Mouse (Mus musculus) spleen, adult 2 months (tissue): ENCODE measurements at regions not wholly inside any gene's neighbourhood (a gene's known extent, or its start where the extent isn't known, plus 50 kb on each side); places are given as distances from the start of the nearest gene placed in this dataset.
"Not testable (repeated sequence)": the region's sequence is repeated elsewhere in the genome, so short reads cannot be mapped to it uniquely, and the experiment has no call there.

Experiments used
- DNase-seq, 2 experiments: peaks; one replicate each; pipeline versions ENCODE4 v3.0.0 to v3.0.0-alpha.2; 2012 to 2021; ENCODE audit warnings: low spot score in 2 of 2, low read depth in 1 of 2
- H3K27ac ChIP-seq: fragments of 200-500 bp; 2 replicates; pipeline ENCODE4 v1.5.1; 2012; ENCODE audit warnings: low read length, inconsistent platforms; ENCODE audit not compliant: insufficient read depth
- H3K27me3 ChIP-seq: fragments of 200-500 bp; 2 replicates; pipeline ENCODE4 v1.6.1; 2012; ENCODE audit warnings: mild to moderate bottlenecking, moderate library complexity, low read length, inconsistent platforms; ENCODE audit not compliant: control insufficient read depth, insufficient read depth
- H3K36me3 ChIP-seq: fragments of 200-500 bp; 2 replicates; pipeline ENCODE4 v1.6.1; 2012; ENCODE audit warnings: mild to moderate bottlenecking, low read length, inconsistent platforms; ENCODE audit not compliant: control insufficient read depth, insufficient read depth
- H3K4me1 ChIP-seq: fragments of 200-500 bp; 2 replicates; pipeline ENCODE4 v1.6.1; 2011; ENCODE audit warnings: inconsistent platforms; ENCODE audit not compliant: control insufficient read depth, insufficient read depth, insufficient read length
- H3K4me3 ChIP-seq: fragments of 200-500 bp; 2 replicates; pipeline ENCODE4 v1.5.1; 2011; ENCODE audit warnings: mild to moderate bottlenecking, inconsistent platforms; ENCODE audit not compliant: insufficient read depth, insufficient read length; ENCODE audit errors: extremely low read depth
- CTCF ChIP-seq: fragments of 200-500 bp; IDR thresholded peaks from 2 replicates; pipeline ENCODE4 v1.5.1; 2011; ENCODE audit warnings: mild to moderate bottlenecking, inconsistent platforms; ENCODE audit not compliant: insufficient read depth, insufficient read length, insufficient replicate concordance; ENCODE audit errors: extremely low read depth
- POLR2A ChIP-seq: fragments of 200-500 bp; IDR thresholded peaks from 2 replicates; pipeline ENCODE4 v1.6.1; 2011; ENCODE audit warnings: low read depth, low read length, inconsistent platforms
- WGBS: fragments of 180-500 bp; shearing (Covaris S2); methylation state at CpG from one replicate; pipeline ENCODE4 v1.1.7; 2018; 5-methylcytosine and 5-hydroxymethylcytosine counted together

GRCm38 (mm10) chr1:184182163-184182562 is 148.1 kb upstream of the 1700056E22Rik start:
- H3K27ac ChIP-seq, result no peak overlapping the region
- H3K4me1 ChIP-seq, result no peaks in the 10 kb centered on the region
- no peak for DNase-seq
- TF ChIP-seq CTCF, result no peak
- TF ChIP-seq POLR2A, result no peak
- H3K27me3 ChIP-seq, result no peaks in the 10 kb centered on the region
- WGBS, result 74% methylated on average over 4 of the region's 4 CpGs
- no peaks in the 10 kb centered on the region for H3K36me3 ChIP-seq
- H3K4me3 ChIP-seq, result no peak overlapping the region

- DNase-seq, H3K4me3 ChIP-seq, H3K27ac ChIP-seq, H3K27me3 ChIP-seq, H3K4me1 ChIP-seq, H3K36me3 ChIP-seq: not testable (repeated sequence)
- WGBS, result 42% methylated on average over 1 of the region's 1 CpGs
These were observed 140.3 kb upstream of the 1700056E22Rik start for GRCm38 (mm10) chr1:184174416-184174815.

GRCm38 (mm10) chr1:184173739-184174138 is 139.6 kb upstream of the 1700056E22Rik start:
- 26% methylated on average over 6 of the region's 6 CpGs for WGBS
- no peaks in the 10 kb centered on the region for H3K36me3 ChIP-seq
- no peak overlapping the region for H3K4me3 ChIP-seq
- DNase-seq, result peak in 1 of 2 experiments; percentile 3
- TF ChIP-seq CTCF (no peak), POLR2A (no peak)
- peaks cover 5% of the 10 kb centered on the region; the same call in 1 of the 2 replicates for H3K4me1 ChIP-seq
- no peaks in the 10 kb centered on the region for H3K27me3 ChIP-seq
- H3K27ac ChIP-seq, result no peak overlapping the region

GRCm38 (mm10) chr1:184172986-184173385 is 138.9 kb upstream of the 1700056E22Rik start:
- no peak overlapping the region for H3K4me3 ChIP-seq
- WGBS, result 86% methylated on average over 2 of the region's 2 CpGs

GRCm38 (mm10) chr1:184171601-184172000 is 137.5 kb upstream of the 1700056E22Rik start:
- H3K27me3 ChIP-seq, result no peaks in the 10 kb centered on the region
- no peaks in the 10 kb centered on the region for H3K36me3 ChIP-seq
- 74% methylated on average over 7 of the region's 7 CpGs for WGBS
- H3K27ac ChIP-seq, result no peak overlapping the region
- peaks cover 5% of the 10 kb centered on the region; the same call in 1 of the 2 replicates for H3K4me1 ChIP-seq
- TF ChIP-seq CTCF (no peak), POLR2A (no peak)
- H3K4me3 ChIP-seq, result no peak overlapping the region
- DNase-seq, result no peak

More at GRCm38 (mm10) chr1:184172986-184173385, 138.9 kb upstream of the 1700056E22Rik start:
- no peak for DNase-seq
- no peaks in the 10 kb centered on the region for H3K36me3 ChIP-seq
- peaks cover 5% of the 10 kb centered on the region; the same call in 1 of the 2 replicates for H3K4me1 ChIP-seq
- no peak overlapping the region for H3K27ac ChIP-seq
- TF ChIP-seq CTCF (no peak), POLR2A (no peak)
- no peaks in the 10 kb centered on the region for H3K27me3 ChIP-seq

- Histone ChIP-seq H3K27ac (no peak overlapping the region), H3K36me3 (no peaks in the 10 kb centered on the region), H3K27me3 (no peaks in the 10 kb centered on the region), H3K4me1 (peaks cover 5% of the 10 kb centered on the region; the same call in 1 of the 2 replicates), H3K4me3 (no peak overlapping the region)
- DNase-seq, result no peak
- TF ChIP-seq CTCF (no peak), POLR2A (no peak)
- WGBS, result 42% methylated on average over 3 of the region's 3 CpGs
These were observed 136.8 kb upstream of the 1700056E22Rik start for GRCm38 (mm10) chr1:184170926-184171325.

- Histone ChIP-seq H3K4me1 (peaks cover 5% of the 10 kb centered on the region; the same call in 1 of the 2 replicates), H3K4me3 (no peak overlapping the region), H3K27ac (no peak overlapping the region), H3K27me3 (no peaks in the 10 kb centered on the region), H3K36me3 (no peaks in the 10 kb centered on the region)
- 50% methylated on average over 1 of the region's 1 CpGs for WGBS
- no peak for DNase-seq
- no peak for TF ChIP-seq POLR2A
- no peak for TF ChIP-seq CTCF
These were observed 135.9 kb upstream of the 1700056E22Rik start for GRCm38 (mm10) chr1:184169967-184170366.
